Mouse (Mus musculus): ENCODE results near the gene Skap2. TPM values are rescaled to one million over a fixed set of nuclear protein-coding genes. Genes with fewer than 3 reads are reported as not detected.

The Skap2 gene
- total RNA-seq, 4 experiments from 2014 or later = 17.0 to 30.2 (median 25.6) TPM

DNA sequence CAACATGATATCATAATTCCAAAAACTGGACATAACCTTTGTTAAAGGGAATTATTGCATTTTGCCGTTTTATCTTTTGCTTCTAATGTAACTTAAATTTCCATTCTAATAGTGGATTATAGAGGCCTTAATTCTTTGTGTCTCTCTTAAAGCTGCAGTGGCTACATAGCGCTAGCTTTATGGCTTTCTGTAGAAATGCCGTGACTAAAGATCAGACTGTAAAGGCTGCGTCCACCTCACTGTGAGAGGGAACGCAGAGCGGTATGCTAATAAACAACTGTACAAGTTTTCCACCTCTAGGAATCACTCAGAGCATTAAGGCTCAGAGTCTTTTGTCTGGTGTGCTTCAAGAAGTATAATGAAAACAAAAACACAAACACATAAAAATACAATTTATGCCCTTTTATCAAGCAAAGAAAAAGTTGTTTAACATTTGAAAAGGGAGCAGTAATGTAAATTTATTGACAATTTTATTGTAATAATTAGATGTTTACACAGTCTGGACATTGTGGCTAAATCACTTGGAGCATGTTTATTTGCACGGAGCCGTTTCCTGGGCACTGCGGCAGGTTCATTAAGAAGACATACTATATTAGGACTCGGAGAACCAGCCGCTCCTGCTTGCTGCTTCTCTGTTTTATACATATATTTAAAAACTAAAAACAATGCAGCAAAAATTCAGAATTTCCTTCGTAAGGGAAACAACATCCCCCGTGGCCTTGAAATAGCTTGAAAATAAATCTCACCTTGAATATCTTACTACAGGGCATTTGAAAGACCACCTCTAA is 162.1 kb downstream of the Skap2 start:
- DNase-seq (ENCODE audit: low spot score in 2 of 2) = no peak

DNA sequence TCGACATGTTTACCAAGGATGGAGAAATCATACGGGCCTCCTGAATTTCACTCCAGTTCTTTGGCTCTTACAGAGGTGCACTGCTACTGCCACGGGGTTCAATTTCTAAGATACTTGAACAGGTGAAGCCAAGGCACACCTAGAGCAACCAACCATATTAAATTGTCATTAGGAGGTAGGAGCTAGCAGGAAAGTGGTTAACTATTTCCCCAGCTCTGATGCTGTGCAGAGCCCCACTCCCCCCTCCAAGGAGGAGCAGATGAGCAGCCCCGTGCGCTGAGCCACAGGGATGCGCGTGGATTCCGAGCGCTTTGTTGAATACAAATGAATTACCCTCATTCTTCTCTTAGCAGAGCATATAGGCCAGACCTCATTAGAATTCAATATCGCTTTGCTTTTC is 162.8 kb downstream of the Skap2 start:
- no peak for DNase-seq (ENCODE audit: low spot score in 2 of 2)

DNA sequence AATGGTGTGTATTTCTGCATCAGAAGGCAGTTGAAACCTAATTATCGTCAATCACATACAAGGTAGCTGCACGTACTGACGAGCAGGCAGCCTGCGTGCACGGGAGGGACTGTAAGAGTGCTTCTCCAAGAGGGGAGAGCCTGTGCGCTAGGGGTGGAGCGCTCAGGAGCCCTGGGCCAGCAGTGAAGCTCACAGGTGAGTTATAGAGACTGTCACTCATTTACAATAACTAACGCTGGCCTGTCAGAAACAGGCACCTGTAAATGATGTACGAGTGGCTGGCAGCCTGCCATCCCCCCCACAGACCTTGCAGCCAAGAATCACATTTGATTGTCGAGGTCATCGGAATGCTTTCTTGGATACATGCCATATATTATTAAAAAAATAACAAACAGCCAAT is 168.2 kb downstream of the Skap2 start:
- DNase-seq (ENCODE audit: low spot score in 2 of 2) = no peak

DNA sequence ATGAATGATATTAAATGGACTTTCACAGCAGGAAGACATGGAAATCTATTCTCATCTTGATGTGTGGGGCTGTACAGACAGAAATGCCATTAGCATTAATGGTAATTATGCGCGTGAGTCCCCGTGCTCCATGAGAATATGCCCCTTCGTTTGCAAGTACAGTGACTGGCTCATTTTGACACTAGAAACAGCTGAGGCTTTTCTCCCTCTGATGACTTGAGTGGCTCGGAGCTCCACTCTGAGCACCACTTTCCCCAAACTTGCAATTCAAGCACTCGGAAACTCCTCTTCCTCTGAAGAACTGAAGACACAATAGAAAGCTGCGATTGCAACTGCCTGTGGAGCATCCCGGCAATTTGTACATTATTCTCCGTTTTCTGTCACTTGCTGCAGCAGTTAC is 169.3 kb downstream of the Skap2 start:
- DNase-seq (ENCODE audit: low spot score in 2 of 2) = no peak

DNA sequence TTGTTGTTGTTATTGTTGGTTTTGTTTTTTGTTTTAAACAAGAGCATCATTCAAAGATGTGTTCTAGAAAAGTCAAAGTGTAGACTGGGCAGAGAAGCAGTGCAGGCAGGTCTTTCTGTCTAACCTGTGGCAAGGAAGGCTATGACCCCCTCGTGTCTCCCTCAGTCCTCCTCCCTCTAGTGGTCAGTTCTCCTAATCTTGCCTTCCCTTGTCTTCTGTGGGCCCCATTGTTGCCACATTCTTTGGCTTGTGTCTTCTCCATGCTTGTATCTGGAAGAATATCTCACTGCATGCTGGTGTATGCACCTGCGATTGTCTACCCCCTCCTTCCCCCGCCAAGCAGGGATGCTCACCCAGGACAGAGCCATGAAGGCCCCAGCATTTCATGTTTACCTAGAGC is 174.2 kb downstream of the Skap2 start:
- no peak for DNase-seq (ENCODE audit: low spot score in 2 of 2)

DNA sequence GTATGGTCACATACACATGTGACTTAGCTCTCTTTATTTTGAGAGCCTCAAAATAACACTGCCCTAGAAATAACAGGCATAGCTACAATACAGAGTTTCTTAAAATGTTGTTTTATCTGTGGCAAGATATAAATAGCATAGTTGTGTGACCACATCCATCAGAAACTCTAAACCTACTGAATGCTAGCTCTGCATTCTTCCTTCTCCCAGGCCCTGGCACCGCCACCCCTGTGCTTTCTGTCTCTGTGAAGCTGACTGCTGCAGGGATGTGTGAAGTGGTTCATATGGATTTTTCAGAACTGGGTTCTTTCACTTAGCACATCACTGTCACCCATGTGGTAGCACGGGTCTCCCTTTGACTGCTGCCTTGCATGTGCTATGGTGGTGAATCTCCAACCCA is 179.0 kb downstream of the Skap2 start:
- DNase-seq (ENCODE audit: low spot score in 2 of 2) = no peak

DNA sequence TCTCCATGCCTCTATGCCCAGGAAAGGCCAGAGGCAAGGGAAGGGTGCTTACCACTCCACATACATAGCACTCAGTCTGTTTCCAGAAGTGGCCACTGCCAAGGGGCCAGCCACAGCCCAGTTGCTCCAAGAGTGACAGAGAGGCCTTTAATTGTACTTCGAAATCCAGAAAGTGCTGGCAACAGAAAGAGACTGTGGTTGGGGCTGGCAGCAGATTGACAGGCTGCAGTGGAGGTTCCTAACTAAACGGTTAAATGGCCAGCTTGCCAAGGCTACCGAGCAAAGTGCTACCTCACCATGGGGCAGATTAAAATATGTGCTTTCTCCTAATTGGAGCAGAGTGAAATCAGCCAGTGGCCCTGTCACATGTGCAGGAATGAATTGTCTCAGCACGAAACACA is 186.7 kb downstream of the Skap2 start:
- DNase-seq (ENCODE audit: low spot score in 2 of 2) = no peak

DNA sequence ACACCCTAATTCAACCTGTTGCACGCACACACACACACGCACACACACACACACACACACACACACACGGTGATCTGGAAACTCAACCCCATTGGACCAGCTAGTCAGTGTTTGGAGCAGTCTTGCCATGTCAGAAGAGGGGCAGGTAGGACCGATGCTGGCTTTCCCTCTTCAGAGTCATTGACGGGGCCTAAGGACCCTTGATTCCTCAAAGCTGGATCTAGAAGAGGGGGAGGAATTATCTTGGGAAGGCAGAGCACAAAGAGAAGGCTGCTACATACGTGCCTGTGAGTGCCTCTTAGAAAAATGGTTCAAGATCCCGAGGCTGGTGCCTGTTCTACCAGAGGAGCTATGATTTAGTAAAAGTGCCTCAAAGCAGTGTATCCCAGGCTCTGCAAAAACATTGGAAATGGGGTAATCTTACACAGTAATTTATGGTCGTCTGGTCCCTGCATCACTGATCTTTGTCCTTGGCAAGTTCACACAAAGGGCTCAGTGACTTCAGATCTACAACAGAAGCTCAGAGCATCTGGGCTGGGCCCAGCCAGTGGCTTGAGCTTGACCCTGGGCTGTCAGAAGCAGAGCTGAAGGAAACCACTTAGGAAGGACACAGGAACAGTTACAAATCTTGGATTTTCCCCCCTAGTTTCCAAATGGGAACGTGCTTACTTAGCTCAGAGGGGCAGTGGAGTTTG is 188.1 kb downstream of the Skap2 start:
- DNase-seq (ENCODE audit: low spot score in 2 of 2) = no peak

DNA sequence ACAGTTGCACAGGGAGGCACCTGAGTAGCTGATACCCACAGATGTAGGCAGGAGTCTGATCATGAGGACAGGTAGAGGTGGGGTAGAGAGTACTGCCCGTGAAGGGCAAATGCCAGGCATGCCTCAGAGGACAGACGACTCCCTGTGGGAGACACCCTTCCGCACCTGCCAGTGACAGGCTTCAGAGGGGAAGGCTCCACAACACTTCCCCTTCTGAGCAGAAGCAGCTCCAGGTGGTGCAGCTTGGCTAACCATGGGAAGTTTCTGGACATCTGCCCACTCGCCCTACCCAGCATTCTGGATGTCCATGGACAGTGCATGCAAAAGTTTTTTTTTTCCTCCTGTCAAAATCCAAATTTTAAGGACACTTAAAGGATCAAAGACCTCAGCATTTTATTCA is 190.3 kb downstream of the Skap2 start:
- no peak for DNase-seq (ENCODE audit: low spot score in 2 of 2)

DNA sequence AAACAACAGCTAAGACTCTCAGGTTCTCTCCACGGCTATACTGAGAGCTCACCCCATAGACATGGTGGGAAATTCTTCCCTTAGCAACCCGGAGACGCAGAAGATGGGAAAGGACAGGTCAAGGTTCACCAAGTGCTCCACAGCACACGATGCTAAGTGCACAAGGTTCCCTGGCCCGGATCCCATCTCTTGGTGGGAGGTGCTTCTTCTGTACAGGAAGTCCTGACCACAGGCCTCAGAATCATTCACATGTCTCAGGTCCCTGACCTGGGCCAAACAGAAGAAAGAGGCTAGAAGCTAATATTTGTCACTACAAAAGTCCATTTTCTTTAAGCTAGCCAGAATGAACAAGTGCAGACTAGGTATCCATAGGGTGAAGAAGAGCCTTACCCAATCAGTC is 191.5 kb downstream of the Skap2 start:
- DNase-seq (ENCODE audit: low spot score in 2 of 2) = no peak

DNA sequence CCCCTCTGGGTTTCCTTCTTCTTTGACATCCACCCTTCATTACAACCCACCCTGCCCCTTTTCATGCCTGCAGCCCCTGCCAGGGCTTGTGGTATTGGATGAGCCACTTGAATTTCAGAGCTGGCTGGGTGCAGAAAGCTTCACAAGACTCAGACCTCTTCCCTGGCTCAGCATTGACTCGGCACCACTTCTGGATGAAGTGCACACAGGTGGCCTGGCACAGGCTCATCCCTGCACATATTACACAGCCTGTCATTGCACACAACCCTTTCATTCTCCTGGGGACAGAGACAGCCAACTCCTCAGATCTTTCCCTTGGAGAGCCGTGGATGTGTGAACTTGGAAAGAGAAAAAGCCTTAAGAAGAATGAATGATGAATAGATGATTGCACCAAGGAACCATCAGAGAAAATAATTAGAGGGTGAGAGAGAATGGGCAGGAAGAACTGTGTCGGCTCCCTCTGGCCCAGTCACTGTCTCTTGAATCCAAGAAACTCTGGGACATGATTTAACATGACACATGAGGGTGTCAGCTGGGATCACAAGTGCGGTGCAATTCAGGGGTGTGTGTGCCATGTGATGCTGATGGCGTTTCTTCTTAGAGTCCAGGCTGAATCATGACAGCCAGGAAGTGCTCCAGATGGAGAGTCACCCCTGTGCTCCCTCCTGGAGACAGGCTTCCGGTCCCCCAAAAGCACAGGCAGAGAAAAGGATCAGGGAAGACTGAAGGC is 195.3 kb downstream of the Skap2 start:
- no peak for DNase-seq (ENCODE audit: low spot score in 2 of 2)

DNA sequence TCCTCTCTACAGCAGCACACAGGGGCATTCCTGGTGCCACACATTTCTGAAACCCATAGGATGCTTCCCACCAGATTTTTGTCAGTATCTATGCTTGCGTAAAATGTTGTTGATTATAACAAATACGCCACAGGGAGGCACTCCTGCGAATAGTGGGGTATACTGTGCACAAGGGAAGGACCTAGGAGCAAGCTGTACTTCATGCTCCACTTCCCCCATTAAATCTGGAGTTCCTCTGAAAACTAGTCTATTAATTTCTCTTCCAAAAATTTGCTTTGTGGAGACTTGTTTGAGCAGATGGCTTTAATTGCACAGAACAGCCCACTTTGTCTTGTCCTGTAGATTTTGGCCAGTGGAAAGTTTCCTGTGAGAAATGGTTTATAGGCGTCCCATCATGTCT is 201.4 kb downstream of the Skap2 start:
- DNase-seq (ENCODE audit: low spot score in 2 of 2) = peak in 1 of 2 experiments; percentile 4

DNA sequence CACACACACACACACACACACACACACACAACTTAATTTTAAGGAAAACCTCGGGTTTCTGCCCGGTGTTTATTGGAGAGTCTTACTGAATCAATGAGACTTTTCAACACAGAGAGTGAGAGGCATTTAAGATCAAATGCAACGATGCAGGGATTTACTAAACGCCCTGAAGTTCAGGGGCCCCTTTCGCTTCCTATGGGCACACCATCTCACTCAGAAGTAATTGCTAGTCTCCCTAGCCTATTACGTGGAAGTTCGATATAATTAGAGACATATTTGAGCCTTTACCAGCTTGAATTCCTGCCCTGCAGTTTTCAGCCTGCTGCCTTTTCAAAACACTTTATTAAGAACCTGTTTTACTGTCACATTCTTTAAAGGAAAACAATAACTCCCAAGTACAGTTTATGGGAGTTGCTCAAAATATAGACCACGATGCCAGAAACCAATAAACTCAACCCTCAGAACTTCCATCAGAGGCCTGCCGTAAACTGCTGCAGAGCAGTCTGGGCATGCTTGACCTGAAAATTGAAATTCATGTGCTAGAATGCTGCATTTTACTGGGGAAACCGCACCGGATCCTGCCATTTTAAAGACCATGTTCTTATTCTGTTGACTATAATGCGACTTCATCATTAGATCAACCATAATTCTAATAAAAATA is 203.1 kb downstream of the Skap2 start:
- DNase-seq (ENCODE audit: low spot score in 2 of 2) = no peak

DNA sequence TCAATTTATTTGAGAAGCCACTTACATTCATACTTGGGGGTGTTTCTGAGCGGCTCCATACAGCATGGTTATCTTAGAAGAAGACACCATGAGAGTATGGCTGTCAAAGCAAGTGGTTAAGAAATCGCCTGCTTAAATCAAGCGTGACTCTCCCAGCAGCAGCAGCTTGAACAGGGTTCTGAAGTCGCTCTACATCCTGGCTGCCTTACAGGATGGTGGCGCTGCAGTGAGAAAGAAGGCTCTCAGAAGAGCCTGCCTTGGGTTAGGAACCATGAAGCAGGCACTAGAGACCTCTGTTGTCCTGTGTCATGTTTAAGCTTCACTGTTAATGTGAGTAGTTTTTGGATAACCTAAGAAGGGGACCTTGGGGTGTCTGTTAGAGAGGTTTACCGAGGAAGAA is 204.3 kb downstream of the Skap2 start:
- DNase-seq (ENCODE audit: low spot score in 2 of 2) = no peak

Other genes starting within 250 kb of the Skap2 start
- gene Hoxa1, start 145.8 kb upstream of the Skap2 start, total RNA-seq (2022) = not detected
- not detected for gene Hoxa2, start 152.3 kb upstream of the Skap2 start, total RNA-seq (2022)
- gene 5730596B20Rik, start 164.9 kb upstream of the Skap2 start, total RNA-seq (2022) = not detected
- not detected for gene Hoxa4, start 179.2 kb upstream of the Skap2 start, total RNA-seq (2022)
- gene Hoxa5, start 192.0 kb upstream of the Skap2 start, total RNA-seq (2022) = not detected
- not detected for gene Hoxa6, start 196.2 kb upstream of the Skap2 start, total RNA-seq (2022)
- gene Hoxa3, start 200.8 kb upstream of the Skap2 start, total RNA-seq (2022) = not detected
- not detected for gene Gm28308, start 200.8 kb upstream of the Skap2 start, total RNA-seq (2022)
- gene Hoxa7, start 209.3 kb upstream of the Skap2 start, total RNA-seq (2022) = not detected
- not detected for gene Hoxa9, start 218.5 kb upstream of the Skap2 start, total RNA-seq (2022)
- gene Hoxa10, start 228.3 kb upstream of the Skap2 start, total RNA-seq (2022) = not detected
- gene Hoxa11, start 233.3 kb upstream of the Skap2 start, total RNA-seq (2022) = not detected
- not detected for gene Hoxa13, start 248.3 kb upstream of the Skap2 start, total RNA-seq (2022)

Data from layer of hippocampus, adult 8-10 months (tissue).